Mouse (Mus musculus) fibroblast of lung, adult 2 months (primary cell): ENCODE measurements at regions not wholly inside any gene's neighbourhood (a gene's known extent, or its start where the extent isn't known, plus 50 kb on each side); places are given as distances from the start of the nearest gene placed in this dataset.
A peak's percentile ranks its signal among the peaks of the same experiment; 100 is the strongest.

Experiments
- DNase-seq: peaks from one replicate; pipeline ENCODE4 v3.0.0-alpha.2; 2011; ENCODE audit warnings: low read depth

GRCm38 (mm10) chr6:31107916-31108685 is 149.2 kb upstream of the Klf14 start:
- no peak for DNase-seq

DNA sequence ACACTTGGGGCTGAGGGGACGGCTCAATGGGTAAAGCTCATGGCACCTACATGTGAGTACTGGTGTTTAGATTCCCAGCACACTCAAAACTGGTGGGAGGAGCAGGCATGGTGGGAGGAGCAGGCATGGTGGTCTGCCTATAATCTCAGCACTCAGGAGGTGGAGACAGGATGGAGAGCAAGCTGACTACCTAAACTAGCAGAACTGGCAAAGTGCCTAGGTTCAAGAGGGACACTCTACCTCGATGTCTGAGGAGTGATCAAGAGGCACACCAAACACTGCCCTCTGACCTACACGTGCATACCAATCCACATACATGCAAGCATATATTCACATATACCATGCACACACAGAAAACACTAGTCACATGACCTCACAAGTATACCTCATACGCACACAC is 150.7 kb upstream of the Klf14 start:
- no peak for DNase-seq

GRCm38 (mm10) chr6:31112293-31113077 is 153.6 kb upstream of the Klf14 start:
- no peak for DNase-seq

- DNase-seq = no peak
Observed at GRCm38 (mm10) chr6:31113558-31114326, 154.9 kb upstream of the Klf14 start.

GRCm38 (mm10) chr6:31114336-31115335 is 155.8 kb upstream of the Klf14 start:
- no peak for DNase-seq

DNA sequence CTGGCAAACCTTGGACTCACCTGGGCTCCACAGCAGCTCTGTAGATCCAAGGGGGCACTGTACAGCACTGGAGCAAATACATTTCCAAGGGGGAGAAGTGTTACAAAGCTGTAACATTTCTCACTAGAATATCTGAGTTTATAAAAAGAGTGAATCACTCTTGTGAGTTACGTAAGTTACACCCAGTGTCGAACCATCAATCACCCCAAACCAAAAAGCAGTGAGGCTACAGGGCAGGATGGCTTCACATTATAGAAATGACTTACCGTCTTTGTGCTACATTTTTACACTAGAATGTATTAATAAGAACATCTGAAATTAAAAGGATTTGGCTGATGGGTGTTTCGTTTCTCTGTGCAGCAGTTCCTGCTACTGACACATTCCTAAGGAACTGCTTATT is 156.7 kb upstream of the Klf14 start:
- DNase-seq = no peak

DNA sequence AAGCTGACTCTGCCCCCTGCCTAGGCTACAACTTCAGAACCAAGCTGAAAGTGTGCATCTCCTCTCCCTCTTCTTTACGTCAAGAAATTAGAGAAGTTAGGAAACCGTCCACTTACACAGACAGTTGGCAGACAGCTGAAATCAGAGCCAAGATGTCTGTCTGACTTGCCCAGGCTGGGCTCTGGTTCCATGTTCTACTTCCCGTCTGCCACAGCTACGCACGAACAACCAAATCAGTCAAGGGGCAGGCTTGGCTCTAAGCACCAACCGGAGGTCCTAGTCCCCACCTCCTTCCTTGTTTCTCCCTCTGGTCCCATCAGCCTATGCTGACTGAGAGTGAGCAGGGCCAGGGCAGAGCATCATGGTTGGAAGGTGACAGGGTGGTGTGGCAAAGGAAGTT is 157.5 kb upstream of the Klf14 start:
- DNase-seq = peak; percentile 46

GRCm38 (mm10) chr6:31117666-31118065 is 158.8 kb upstream of the Klf14 start:
- no peak for DNase-seq

DNA sequence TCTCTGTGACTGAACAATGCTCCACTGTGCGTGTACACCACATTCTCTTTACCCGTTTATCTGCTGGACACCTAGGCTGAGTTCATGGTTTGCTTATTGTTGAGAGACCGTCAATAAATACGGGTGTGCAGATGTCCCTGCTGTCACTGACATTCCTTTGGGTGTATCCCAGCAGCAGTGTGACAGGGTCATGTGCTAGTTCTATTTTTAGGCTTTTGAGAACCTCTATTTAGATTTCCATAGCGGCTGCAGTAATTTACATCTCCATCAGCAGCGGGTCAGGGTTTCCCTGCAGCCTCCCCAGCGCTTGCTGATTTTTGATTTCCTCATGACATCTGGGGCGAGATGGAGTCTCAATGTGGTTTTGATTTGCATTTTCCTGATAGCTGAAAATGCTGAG is 162.1 kb upstream of the Klf14 start:
- no peak for DNase-seq

DNA sequence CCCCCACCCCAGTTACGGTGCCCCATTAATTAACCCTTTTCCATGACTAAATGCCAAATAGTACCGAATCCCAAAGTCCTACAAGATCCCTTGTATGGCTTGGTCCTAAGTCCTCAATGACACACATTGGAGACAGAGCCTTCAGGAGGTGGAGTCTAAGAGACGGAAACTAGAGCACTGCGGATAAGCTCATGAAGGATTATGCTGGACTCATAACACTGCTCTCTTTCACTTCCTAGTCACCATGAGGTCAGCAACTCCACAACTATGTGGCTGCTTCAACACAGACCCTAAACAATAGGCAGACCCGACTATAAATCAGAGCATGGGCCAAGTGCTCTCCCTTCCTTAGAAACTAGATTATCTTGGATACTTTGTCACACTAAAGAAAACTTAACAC is 164.0 kb upstream of the Klf14 start:
- no peak for DNase-seq

DNA sequence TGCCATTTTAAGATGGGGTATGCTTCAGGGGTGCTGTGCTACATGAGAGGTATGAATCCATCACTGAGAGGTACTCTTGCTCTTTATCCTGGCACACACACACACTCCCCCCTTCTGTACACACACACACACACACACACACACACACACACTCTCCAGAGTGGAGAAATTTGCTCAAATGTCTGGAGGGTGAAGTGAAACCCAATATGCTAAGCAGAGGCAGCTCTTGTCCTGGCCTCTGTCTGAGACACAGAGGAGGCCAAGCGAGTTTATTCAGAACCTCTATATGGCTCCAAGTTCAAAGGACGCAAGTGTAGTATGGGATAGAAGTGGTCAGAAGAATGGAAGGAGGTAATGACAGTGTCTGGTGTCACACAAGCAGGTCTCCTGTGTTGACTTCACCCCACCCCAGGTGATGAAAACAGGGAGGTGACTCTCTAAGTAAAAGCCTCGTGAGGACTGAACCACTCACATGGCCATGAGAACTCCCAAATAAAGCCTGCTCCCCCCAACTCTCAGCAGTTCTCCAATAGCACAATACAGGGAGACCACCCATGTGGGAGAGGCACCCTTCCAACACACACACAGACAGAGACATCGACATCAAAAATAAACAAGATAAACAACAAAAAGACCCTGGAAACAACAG is 164.6 kb upstream of the Klf14 start:
- no peak for DNase-seq

DNA sequence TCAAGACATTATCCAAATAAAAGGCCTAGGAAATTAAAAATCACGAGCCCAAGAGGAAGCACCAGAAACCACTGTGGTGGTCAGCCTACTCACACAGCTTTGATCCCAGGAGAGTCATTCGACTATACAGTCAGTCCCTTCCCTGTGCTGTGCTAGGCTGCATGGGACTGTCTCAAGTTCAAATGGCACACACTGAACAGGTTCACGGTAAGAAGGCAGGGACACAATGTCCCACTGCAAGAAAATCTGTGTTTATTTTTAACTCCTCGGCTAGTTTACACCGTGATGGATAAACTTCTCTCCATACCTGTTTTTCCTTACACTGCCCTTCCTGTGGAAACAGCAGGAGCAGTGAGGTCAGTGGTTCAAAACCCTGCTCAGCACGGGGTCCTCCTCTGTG is 165.2 kb upstream of the Klf14 start:
- no peak for DNase-seq

DNA sequence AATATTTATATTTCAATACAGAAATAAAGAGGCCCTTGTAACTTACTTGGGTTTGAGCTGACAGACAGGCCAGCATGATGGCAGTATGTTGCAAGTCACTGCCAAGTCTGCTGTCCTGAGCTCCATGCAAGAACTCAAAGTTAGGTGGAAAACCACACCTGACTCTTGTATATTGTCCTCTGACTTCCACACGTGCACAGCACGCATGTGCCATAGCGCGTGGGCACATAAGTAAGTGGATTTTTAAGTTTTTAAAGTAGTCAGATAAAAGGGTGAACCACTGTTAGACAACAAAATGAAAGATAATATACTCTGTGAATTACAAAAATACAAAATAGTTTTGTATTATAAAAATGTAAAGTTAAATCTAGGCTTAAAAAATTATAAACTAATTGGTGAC is 166.0 kb upstream of the Klf14 start:
- no peak for DNase-seq

DNA sequence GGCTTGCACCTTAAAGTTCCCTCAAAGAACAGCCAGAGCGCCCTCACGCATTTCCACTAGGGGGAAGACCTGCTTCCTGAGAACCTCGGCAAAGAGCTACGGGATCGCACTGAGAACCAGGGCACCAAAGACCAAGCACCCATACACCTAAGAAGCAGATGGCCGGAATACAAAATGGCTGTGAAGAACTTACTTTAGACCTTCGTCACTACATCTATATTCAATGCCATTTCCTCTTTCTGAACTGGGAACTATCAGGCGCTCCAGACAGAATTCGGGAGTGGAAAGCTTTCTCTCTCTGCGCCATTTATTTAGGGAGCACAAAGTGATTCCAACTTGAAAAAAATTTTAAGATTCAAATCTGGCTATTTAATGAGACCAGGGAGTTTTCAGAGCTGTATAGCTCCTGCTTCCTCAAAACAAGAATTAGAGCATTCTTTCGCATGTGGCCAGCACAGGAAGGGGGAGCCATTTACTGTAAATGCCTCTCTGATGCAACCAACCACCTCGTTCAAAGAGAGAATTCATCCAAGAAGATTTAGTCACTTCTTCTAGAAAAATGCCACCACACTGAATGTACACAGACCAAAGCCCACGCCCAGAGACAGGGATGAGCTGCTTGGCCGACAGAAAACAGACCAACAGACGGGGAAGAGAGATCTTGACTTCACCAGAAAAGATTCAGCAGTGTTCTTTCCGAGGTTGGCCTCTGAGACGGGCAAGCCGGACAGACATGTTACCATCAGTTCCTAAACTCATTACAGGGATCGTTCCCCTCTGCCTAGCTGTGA is 166.6 kb upstream of the Klf14 start:
- peak; percentile 53 for DNase-seq

GRCm38 (mm10) chr6:31126131-31126871 is 167.4 kb upstream of the Klf14 start:
- DNase-seq = peak; percentile 94

- no peak for DNase-seq
Observed at GRCm38 (mm10) chr6:31129170-31129569, 170.3 kb upstream of the Klf14 start.

DNA sequence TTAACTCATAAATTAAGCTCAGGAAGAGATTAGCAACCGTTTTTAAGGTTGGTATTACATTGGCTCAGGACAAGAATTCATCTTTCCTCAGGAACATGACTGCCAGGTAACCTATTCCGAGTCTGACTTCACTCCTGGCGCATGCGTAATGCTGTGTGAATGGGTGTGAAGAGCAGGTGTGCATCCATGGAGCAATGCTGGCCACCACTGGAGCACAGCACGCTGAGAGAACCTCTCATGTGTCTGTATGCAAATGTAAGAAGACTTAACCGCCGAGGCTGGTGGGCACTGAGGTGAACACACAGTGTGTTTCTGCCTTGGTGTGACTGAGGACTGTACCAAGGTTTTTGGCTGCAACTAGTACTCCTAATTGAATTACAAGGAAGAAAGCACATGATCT is 171.1 kb upstream of the Klf14 start:
- DNase-seq = no peak

GRCm38 (mm10) chr6:31130522-31130921 is 171.6 kb upstream of the Klf14 start:
- no peak for DNase-seq

GRCm38 (mm10) chr6:31131716-31132115 is 172.8 kb upstream of the Klf14 start:
- DNase-seq = no peak
